Mouse (Mus musculus) kidney, adult 2 months (tissue): ENCODE data around the gene Spock1.

Experiments
- CTCF ChIP-seq: fragments of 200-500 bp; conservative IDR thresholded peaks from 2 replicates; pipeline ENCODE4 v1.5.1; 2011; ENCODE audit warnings: low read depth, mild to moderate bottlenecking, control low read depth, low read length, moderate library complexity, mixed read lengths; ENCODE audit not compliant: insufficient read depth, insufficient read length
- POLR2A ChIP-seq: fragments of 200-500 bp; IDR thresholded peaks from one replicate; pipeline ENCODE4 v1.6.1; 2011; ENCODE audit warnings: low read depth, low read length, control low read depth

DNA sequence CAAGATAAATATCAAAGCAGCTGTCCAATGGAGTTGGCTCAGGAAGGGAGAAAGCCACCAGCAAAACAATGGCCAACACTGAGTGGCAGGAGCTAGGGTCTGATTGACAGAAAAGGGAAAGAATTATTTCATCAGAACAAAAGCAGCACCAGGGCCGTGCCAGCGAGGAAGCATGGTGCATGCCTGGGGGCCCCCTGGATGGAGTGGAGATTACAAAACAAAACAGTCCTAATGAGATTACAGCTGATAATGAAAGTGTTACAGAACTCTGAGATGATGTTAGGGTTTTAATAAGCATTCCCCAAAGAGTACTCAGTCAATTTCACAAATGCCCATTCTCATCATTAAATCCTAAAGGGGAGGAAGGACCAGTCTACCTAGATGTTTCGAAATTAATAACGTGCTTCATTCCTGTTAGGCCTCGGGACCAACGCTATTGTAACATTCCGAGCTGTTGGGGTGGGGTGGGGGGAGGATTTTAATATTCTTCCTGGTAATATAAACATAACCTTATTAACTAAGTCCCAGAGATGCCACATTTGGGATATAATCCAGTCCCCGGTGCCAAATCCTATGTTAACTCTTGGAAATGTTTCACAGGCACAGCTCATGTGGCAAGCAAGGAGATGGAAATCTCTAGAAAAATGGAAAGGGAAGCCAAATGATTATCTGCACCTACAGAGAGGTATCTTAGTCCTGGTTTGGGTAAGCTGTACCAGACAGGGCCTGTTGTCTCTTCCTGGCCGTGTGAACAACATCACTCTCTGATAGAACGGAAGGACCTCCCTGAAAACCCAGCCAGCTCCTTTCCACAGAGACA, 271.7 kb downstream of the Spock1 start:
- TF ChIP-seq CTCF (no peak), POLR2A (no peak)
